Mouse (Mus musculus) testis, adult 2 months (tissue): ENCODE measurements around the gene Hist1h1t.

Experiments
- CTCF ChIP-seq: fragments of 200-500 bp; IDR thresholded peaks from 2 replicates; pipeline ENCODE4 v1.5.1; 2012; ENCODE audit warnings: low read depth, mild to moderate bottlenecking, inconsistent platforms, low read length, moderate library complexity; ENCODE audit not compliant: control insufficient read depth, insufficient read depth, insufficient replicate concordance
- POLR2A ChIP-seq: fragments of 200-500 bp; IDR thresholded peaks from 2 replicates; pipeline ENCODE4 v1.6.1; 2012; ENCODE audit warnings: low read depth, mild to moderate bottlenecking, inconsistent platforms, low read length, moderate library complexity; ENCODE audit not compliant: control insufficient read depth

- TF ChIP-seq POLR2A (no peak), CTCF (no peak)
These were observed 13.0 kb upstream of the Hist1h1t start for GRCm38 (mm10) chr13:23682623-23682946.
